Mouse (Mus musculus): ENCODE data around the gene Pdlim3. TPM values are rescaled to one million over a fixed set of nuclear protein-coding genes. Genes with fewer than 3 reads are reported as not detected.
A peak's percentile ranks its signal among the peaks of the same experiment; 100 is the strongest.

The Pdlim3 gene
- polyA plus RNA-seq, 1 experiment from 2014 or later = 52.5 TPM

DNA sequence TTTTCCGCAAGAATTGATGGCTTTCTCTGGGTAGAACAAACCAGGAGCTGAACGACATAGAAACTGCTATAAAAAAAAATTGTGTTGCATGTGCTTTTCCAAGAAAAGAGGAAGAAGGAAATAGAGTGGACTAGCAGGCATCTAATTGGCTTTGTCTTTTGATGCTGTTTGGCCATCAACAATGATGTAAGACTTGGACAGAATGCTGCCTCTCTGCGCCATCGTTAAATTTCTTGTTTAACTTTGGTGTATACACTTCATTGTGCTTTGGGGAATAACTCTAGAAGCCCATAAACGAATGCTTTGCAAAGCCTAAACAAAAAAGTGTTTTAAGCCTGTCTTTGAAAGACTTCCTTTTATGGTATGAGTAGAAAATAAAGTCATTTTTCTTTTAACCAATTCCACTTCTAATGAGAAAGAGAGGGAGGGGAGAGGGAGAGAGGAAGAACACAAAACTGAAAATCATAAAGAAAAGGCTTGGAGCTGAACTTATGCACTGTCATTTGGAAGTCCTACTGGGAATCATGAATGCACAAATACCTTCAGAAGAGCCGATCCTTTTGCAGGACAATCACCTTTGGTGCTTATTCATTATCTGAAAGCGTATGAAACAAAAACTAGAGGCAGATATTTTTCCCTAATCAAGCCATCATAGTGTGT lies 20.5 kb downstream of the Pdlim3 start:
- Histone ChIP-seq H3K27me3 (no peaks in the 10 kb centered on the region), H3K4me2 (replicated peaks) (no peak overlapping the region), H3K9ac (no peak overlapping the region), H3K4me3 (no peak overlapping the region), H3K4me1 (peaks cover 26% of the 10 kb centered on the region), H3K9me3 (no peaks in the 10 kb centered on the region), H3K36me3 (no peaks in the 10 kb centered on the region), H3K27ac (peak overlapping the region; percentile 58; the same call in 1 of the 2 replicates)
- no peak for ATAC-seq (ENCODE audit: low FRiP score, low read depth)
- 53% methylated on average over 7 of the region's 7 CpGs for WGBS

DNA sequence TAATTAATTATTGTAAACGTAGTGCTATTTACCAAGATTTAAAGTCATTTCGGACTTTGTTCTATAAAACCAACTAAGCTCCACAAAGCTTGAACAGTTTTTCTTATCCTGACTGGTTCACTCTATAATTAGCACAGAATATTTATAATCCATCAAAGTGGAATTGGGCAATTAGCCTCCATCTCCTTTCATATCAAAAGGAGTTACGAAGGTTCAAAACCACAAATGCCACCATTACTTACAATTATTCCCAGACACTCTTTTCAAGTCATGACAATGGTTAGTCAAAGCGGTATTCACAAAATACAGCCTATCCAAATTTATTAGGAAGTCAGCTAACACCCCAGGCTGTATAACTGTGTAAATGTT lies 21.0 kb downstream of the Pdlim3 start:
- Histone ChIP-seq H3K36me3 (no peaks in the 10 kb centered on the region), H3K9me3 (no peaks in the 10 kb centered on the region), H3K27ac (no peak overlapping the region), H3K4me3 (no peak overlapping the region), H3K4me2 (replicated peaks) (no peak overlapping the region), H3K9ac (no peak overlapping the region), H3K4me1 (peaks cover 26% of the 10 kb centered on the region), H3K27me3 (no peaks in the 10 kb centered on the region)
- no peak for ATAC-seq (ENCODE audit: low FRiP score, low read depth)
- WGBS = 73% methylated on average over 4 of the region's 4 CpGs

DNA sequence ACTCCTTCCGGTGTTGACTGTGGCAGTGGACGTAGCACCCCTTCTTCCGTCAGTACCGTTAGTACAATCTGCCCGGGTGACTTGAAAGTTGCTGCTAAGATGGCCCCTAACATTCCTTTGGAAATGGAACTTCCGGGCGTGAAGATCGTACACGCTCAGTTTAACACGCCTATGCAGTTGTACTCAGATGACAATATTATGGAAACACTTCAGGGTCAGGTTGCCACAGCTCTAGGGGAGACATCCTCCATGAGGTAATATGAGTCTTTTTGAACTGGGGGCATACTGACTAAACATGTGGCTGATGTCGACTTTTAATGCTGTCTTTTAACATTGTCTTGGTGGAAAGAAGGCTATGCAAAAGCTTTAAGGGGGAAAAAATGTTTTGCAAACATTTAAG lies 28.4 kb downstream of the Pdlim3 start:
- Histone ChIP-seq H3K9me3 (no peaks in the 10 kb centered on the region), H3K9ac (no peak overlapping the region), H3K27ac (no peak overlapping the region), H3K4me1 (peaks cover 27% of the 10 kb centered on the region), H3K4me3 (no peak overlapping the region), H3K36me3 (peaks cover 5% of the 10 kb centered on the region; the same call in 1 of the 2 replicates), H3K4me2 (replicated peaks) (no peak overlapping the region), H3K27me3 (no peaks in the 10 kb centered on the region)
- no peak for ATAC-seq (ENCODE audit: low FRiP score, low read depth)
- 78% methylated on average over 11 of the region's 11 CpGs for WGBS

DNA sequence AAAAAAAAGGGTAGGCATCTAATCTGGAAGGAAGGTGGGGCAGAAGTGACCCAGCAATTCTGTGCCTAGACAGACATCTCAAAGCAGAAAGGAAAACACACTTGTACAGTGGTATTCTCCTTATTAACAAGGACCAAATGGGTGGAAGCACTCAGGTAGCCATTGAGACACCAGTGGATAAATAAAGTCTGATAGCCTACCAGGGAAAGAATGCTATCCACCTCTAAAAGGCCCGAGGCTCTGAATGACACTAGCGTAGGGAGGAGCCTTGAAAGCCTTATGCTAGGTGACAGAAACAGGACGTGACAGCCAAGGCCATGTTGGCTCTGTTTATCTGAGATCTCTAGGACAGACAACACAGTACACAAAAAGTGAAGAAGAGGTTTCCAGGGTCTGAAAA lies 31.2 kb downstream of the Pdlim3 start:
- 87% methylated on average over 3 of the region's 3 CpGs for WGBS

GRCm38 (mm10) chr8:45917040-45917679 lies 31.9 kb downstream of the Pdlim3 start:
- Histone ChIP-seq H3K9me3 (no peaks in the 10 kb centered on the region), H3K4me3 (no peak overlapping the region), H3K27ac (peak overlapping the region; percentile 76), H3K4me2 (replicated peaks) (peak overlapping the region; percentile 45), H3K36me3 (peaks cover 5% of the 10 kb centered on the region; the same call in 1 of the 2 replicates), H3K9ac (no peak overlapping the region), H3K27me3 (no peaks in the 10 kb centered on the region), H3K4me1 (peaks cover 10% of the 10 kb centered on the region)
- 42% methylated on average over 20 of the region's 20 CpGs for WGBS
- peak; percentile 61 for ATAC-seq (ENCODE audit: low FRiP score, low read depth)

More for the DNA sequence above, 31.2 kb downstream of the Pdlim3 start:
- H3K27me3 ChIP-seq = no peaks in the 10 kb centered on the region
- no peak overlapping the region for H3K4me3 ChIP-seq
- peak overlapping the region; percentile 76; the same call in 1 of the 2 replicates for H3K27ac ChIP-seq
- no peak overlapping the region for H3K4me2 ChIP-seq (replicated peaks)
- no peak overlapping the region for H3K9ac ChIP-seq
- no peak for ATAC-seq (ENCODE audit: low FRiP score, low read depth)
- peaks cover 5% of the 10 kb centered on the region; the same call in 1 of the 2 replicates for H3K36me3 ChIP-seq
- peaks cover 14% of the 10 kb centered on the region for H3K4me1 ChIP-seq
- no peaks in the 10 kb centered on the region for H3K9me3 ChIP-seq

- H3K27me3 ChIP-seq = no peaks in the 10 kb centered on the region
- no peak overlapping the region for H3K27ac ChIP-seq
- H3K36me3 ChIP-seq = peaks cover 5% of the 10 kb centered on the region; the same call in 1 of the 2 replicates
- no peak overlapping the region for H3K9ac ChIP-seq
- 90% methylated on average over 15 of the region's 15 CpGs for WGBS
- ATAC-seq (ENCODE audit: low FRiP score, low read depth) = no peak
- H3K4me3 ChIP-seq = no peak overlapping the region
- no peak overlapping the region for H3K4me2 ChIP-seq (replicated peaks)
- peaks cover 10% of the 10 kb centered on the region for H3K4me1 ChIP-seq
- no peaks in the 10 kb centered on the region for H3K9me3 ChIP-seq
Measured at GRCm38 (mm10) chr8:45918891-45919290, 33.6 kb downstream of the Pdlim3 start.

GRCm38 (mm10) chr8:45920392-45920791 lies 35.1 kb downstream of the Pdlim3 start:
- Histone ChIP-seq H3K36me3 (peaks cover 4% of the 10 kb centered on the region; the same call in 1 of the 2 replicates), H3K9me3 (no peaks in the 10 kb centered on the region), H3K4me2 (replicated peaks) (no peak overlapping the region), H3K4me1 (peaks cover 10% of the 10 kb centered on the region), H3K9ac (no peak overlapping the region), H3K4me3 (no peak overlapping the region), H3K27ac (no peak overlapping the region), H3K27me3 (no peaks in the 10 kb centered on the region)
- WGBS = 92% methylated on average over 7 of the region's 7 CpGs
- ATAC-seq (ENCODE audit: low FRiP score, low read depth) = no peak

- Histone ChIP-seq H3K36me3 (no peaks in the 10 kb centered on the region), H3K9ac (no peak overlapping the region)
- 97% methylated on average over 7 of the region's 7 CpGs for WGBS
Measured at GRCm38 (mm10) chr8:45922116-45922515, 36.9 kb downstream of the Pdlim3 start.

GRCm38 (mm10) chr8:45934582-45935014 lies 49.3 kb downstream of the Pdlim3 start, which contains the start of gene Ccdc110:
Gene Ccdc110, plus strand, starts transcription at chr8:45934619.
- peak within 1 kb of the TSS; percentile 64 for H3K4me2 ChIP-seq (replicated peaks)
- peak within 1 kb of the TSS; percentile 39 for H3K4me3 ChIP-seq
- no peaks in the 10 kb centered on the region for H3K9me3 ChIP-seq
- no peaks in the 10 kb centered on the region for H3K36me3 ChIP-seq
- WGBS = 3% methylated on average over 23 of the region's 23 CpGs
- 0 out of 2 replicates have a peak, but pooled peaks cover 3% of the 10 kb centered on the region for H3K27me3 ChIP-seq
- H3K4me1 ChIP-seq = no peaks in the 10 kb centered on the region
- no peak within 1 kb of the TSS for H3K27ac ChIP-seq
- ATAC-seq (ENCODE audit: low FRiP score, low read depth) = peak; percentile 89
- H3K9ac ChIP-seq = no peak within 1 kb of the TSS

More at GRCm38 (mm10) chr8:45922116-45922515, 36.9 kb downstream of the Pdlim3 start:
- H3K27me3 ChIP-seq = no peaks in the 10 kb centered on the region
- peaks cover 3% of the 10 kb centered on the region for H3K4me1 ChIP-seq
- H3K27ac ChIP-seq = no peak overlapping the region
- no peak overlapping the region for H3K4me2 ChIP-seq (replicated peaks)
- no peak for ATAC-seq (ENCODE audit: low FRiP score, low read depth)
- H3K4me3 ChIP-seq = no peak overlapping the region
- no peaks in the 10 kb centered on the region for H3K9me3 ChIP-seq

- no peaks in the 10 kb centered on the region for H3K9me3 ChIP-seq
- no peak for ATAC-seq (ENCODE audit: low FRiP score, low read depth)
- WGBS = 92% methylated on average over 9 of the region's 9 CpGs
Measured at GRCm38 (mm10) chr8:45936986-45937385, 51.7 kb downstream of the Pdlim3 start.

GRCm38 (mm10) chr8:45946283-45946682 lies 61.0 kb downstream of the Pdlim3 start:
- no peaks in the 10 kb centered on the region for H3K4me1 ChIP-seq
- no peaks in the 10 kb centered on the region for H3K27me3 ChIP-seq
- ATAC-seq (ENCODE audit: low FRiP score, low read depth) = no peak
- H3K4me2 ChIP-seq (replicated peaks) = no peak overlapping the region
- H3K36me3 ChIP-seq = no peaks in the 10 kb centered on the region
- H3K27ac ChIP-seq = no peak overlapping the region
- no peak overlapping the region for H3K4me3 ChIP-seq
- WGBS = 83% methylated on average over 4 of the region's 4 CpGs
- no peak overlapping the region for H3K9ac ChIP-seq
- no peaks in the 10 kb centered on the region for H3K9me3 ChIP-seq

More at GRCm38 (mm10) chr8:45936986-45937385, 51.7 kb downstream of the Pdlim3 start:
- Histone ChIP-seq H3K36me3 (no peaks in the 10 kb centered on the region), H3K4me2 (replicated peaks) (no peak overlapping the region), H3K4me1 (no peaks in the 10 kb centered on the region), H3K9ac (no peak overlapping the region), H3K4me3 (no peak overlapping the region), H3K27me3 (0 out of 2 replicates have a peak, but pooled peaks cover 3% of the 10 kb centered on the region), H3K27ac (no peak overlapping the region)

DNA sequence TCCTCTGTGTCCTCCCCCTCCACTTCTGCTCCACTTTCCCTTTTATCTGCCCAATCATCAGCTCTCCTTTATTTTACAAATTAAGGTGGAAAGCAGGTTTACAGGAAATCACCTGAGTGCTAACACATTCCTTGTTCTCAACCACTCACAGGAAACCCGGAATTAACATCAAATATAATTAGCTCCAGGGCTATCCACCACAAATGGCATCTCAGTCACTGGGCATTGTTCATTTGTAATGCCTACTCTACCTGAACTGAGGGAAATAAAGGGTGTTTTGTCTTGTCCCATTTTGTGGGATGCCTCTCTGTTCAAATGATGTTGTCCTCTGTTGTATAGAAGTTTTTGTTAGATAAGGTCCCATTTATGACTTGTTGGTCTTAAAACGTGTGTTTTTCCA lies 65.4 kb downstream of the Pdlim3 start:
- H3K4me2 ChIP-seq (replicated peaks) = no peak overlapping the region
- WGBS = 51% methylated on average over 2 of the region's 2 CpGs
- no peak overlapping the region for H3K27ac ChIP-seq
- H3K9me3 ChIP-seq = no peaks in the 10 kb centered on the region
- H3K27me3 ChIP-seq = no peaks in the 10 kb centered on the region
- no peak overlapping the region for H3K9ac ChIP-seq
- no peak for ATAC-seq (ENCODE audit: low FRiP score, low read depth)
- H3K36me3 ChIP-seq = no peaks in the 10 kb centered on the region
- no peak overlapping the region for H3K4me3 ChIP-seq
- H3K4me1 ChIP-seq = no peaks in the 10 kb centered on the region
